ENCODE assay signal across 8 mouse cellular contexts in genomic region chr13:64036079-64037011, GRCm38 (mm10). TPM values are rescaled to one million over a fixed set of nuclear protein-coding genes. Genes with fewer than 3 reads are reported as not detected.
A peak's percentile ranks its signal among the peaks of the same experiment; 100 is the strongest.
DNase-seq lines count a peak whose midpoint lies in the region; ATAC-seq and TF ChIP-seq lines count a peak whose summit lies in the region.

No protein-coding gene starts in this region.

- no peaks in the 10 kb centered on the region for H3K27me3 ChIP-seq in liver, embryonic 15.5 days
- H3K27me3 ChIP-seq in neural tube, embryonic 14.5 days (ENCODE audit: control insufficient read depth, insufficient read depth, low read length): no peaks in the 10 kb centered on the region

- DNase-seq in 3134 (ENCODE audit: extremely low read depth, insufficient read length, low spot score): peak; percentile 23
- peak; percentile 88 for DNase-seq in R1 (ENCODE audit: low read depth, low spot score)
- DNase-seq in cerebellum, postnatal 25 days: peak; percentile 74 to 85
- DNase-seq in gastrocnemius, adult 2 months: peak; percentile 62
- DNase-seq in kidney, adult 8-10 months: peak; percentile 36 to 59
- DNase-seq in testis, postnatal 10 days (ENCODE audit: low spot score): peak; percentile 83

- no peak overlapping the region for H3K27ac ChIP-seq in gastrocnemius, adult 2 months
- no peak overlapping the region for H3K27ac ChIP-seq in liver, embryonic 15.5 days (replicated peaks)
- H3K27ac ChIP-seq in neural tube, embryonic 14.5 days (ENCODE audit: low read depth, low read length): no peak overlapping the region

- H3K9me3 ChIP-seq in liver, embryonic 15.5 days (replicated peaks): no peaks in the 10 kb centered on the region
- no peaks in the 10 kb centered on the region for H3K9me3 ChIP-seq in neural tube, embryonic 14.5 days (ENCODE audit: control insufficient read depth, low read length)

- no peak overlapping the region for H3K4me3 ChIP-seq in gastrocnemius, adult 2 months
- H3K4me3 ChIP-seq in liver, embryonic 15.5 days (replicated peaks): no peak overlapping the region
- H3K4me3 ChIP-seq in neural tube, embryonic 14.5 days (ENCODE audit: low read depth, low read length): no peak overlapping the region

- H3K36me3 ChIP-seq in liver, embryonic 15.5 days (replicated peaks): no peaks in the 10 kb centered on the region
- no peaks in the 10 kb centered on the region for H3K36me3 ChIP-seq in neural tube, embryonic 14.5 days (ENCODE audit: control insufficient read depth, insufficient read depth, low read length)

- H3K9ac ChIP-seq in liver, embryonic 15.5 days: no peak overlapping the region
- no peak overlapping the region for H3K9ac ChIP-seq in neural tube, embryonic 14.5 days (replicated peaks; ENCODE audit: low read depth, low read length)

- TF ChIP-seq CTCF in gastrocnemius, adult 2 months (IDR thresholded peaks at IDR 0.05): peak; percentile 97

- no peak overlapping the region for H3K4me2 ChIP-seq in liver, embryonic 15.5 days
- H3K4me2 ChIP-seq in neural tube, embryonic 14.5 days (ENCODE audit: low read depth, low read length): no peak overlapping the region

- intact Hi-C loops in gastrocnemius, adult 2 months (cut with DNase I): loop anchor here (10.0 kb wide), 1 partner anchor 182 kb away; no protein-coding TSS in a partner anchor

- H3K4me1 ChIP-seq in liver, embryonic 15.5 days (replicated peaks): peaks cover 5% of the 10 kb centered on the region; the same call in 1 of the 2 replicates
- no peaks in the 10 kb centered on the region for H3K4me1 ChIP-seq in neural tube, embryonic 14.5 days (ENCODE audit: control insufficient read depth, insufficient read depth, low read length)

- 18% methylated on average over 13 of the region's 13 CpGs for WGBS in liver, embryonic 15.5 days (ENCODE audit: insufficient replicate concordance)
- 26% methylated on average over 13 of the region's 13 CpGs for WGBS in neural tube, embryonic 14.5 days

- ATAC-seq in liver, embryonic 15.5 days (ENCODE audit: insufficient read depth): 0 out of 2 replicates have a peak, but pooled peaks have one; percentile 28
- ATAC-seq in neural tube, embryonic 14.5 days (ENCODE audit: low read depth): peak; percentile 84

RNA-seq across cellular contexts. Expression of gene Hsd17b3, which starts 52.7 kb away (rescaled TPM):
- total RNA-seq in gastrocnemius, adult 2 months (2021): not detected
- not detected in 2 replicates for polyA plus RNA-seq in liver, embryonic 15.5 days (2015; fragmentation: Nextera tagmentation; extraction: Ambion mirVana)
- not detected in 2 replicates for polyA plus RNA-seq in neural tube, embryonic 14.5 days (2014; fragmentation: Nextera tagmentation; extraction: Ambion mirVana)

Comparison
In these comparisons a context has a peak if more than half of its experiments do, and no peak if none do; other contexts are left out.
1. DNase-seq: peak in every context shown above with its lines; median percentile 88 in R1; 83 in testis, postnatal 10 days; 80 in cerebellum, postnatal 25 days; 62 in gastrocnemius, adult 2 months; 48 in kidney, adult 8-10 months; 23 in 3134.